Mouse (Mus musculus) intestine, embryonic 14.5 days (tissue): ENCODE results near the gene Mup4. TPM values are rescaled to one million over a fixed set of nuclear protein-coding genes. Genes with fewer than 3 reads are reported as not detected.
"Not testable (repeated sequence)": the region's sequence is repeated elsewhere in the genome, so short reads cannot be mapped to it uniquely, and the experiment has no call there.

Experiments used
- ATAC-seq: fragments of 200-750 bp; cut with Nextera tagmentation; replicated peaks from 2 replicates; pipeline ENCODE4 v1.8.0; 2017; ENCODE audit warnings: low read depth, moderate number of reproducible peaks, moderate TSS enrichment, moderate library complexity; ENCODE audit not compliant: low FRiP score, low TSS enrichment
- DNase-seq: peaks from one replicate; pipeline ENCODE4 v3.0.0-alpha.2; 2018; ENCODE audit warnings: low spot score
- H3K27ac ChIP-seq: fragments of 300-500 bp; sonication (generic); 2 replicates; pipeline ENCODE4 v1.5.1; 2014; ENCODE audit warnings: low read depth, mild to moderate bottlenecking, control low read depth
- H3K27me3 ChIP-seq: fragments of 300-500 bp; sonication (generic); replicated peaks from 2 replicates; pipeline ENCODE4 v1.6.1; 2014; ENCODE audit warnings: low read length, control low read depth; ENCODE audit not compliant: control insufficient read depth, insufficient read depth
- H3K36me3 ChIP-seq: fragments of 300-500 bp; sonication (generic); 2 replicates; pipeline ENCODE4 v1.6.1; 2014; ENCODE audit warnings: low read length, control low read depth; ENCODE audit not compliant: control insufficient read depth, insufficient read depth
- H3K4me1 ChIP-seq: fragments of 300-500 bp; sonication (generic); replicated peaks from 2 replicates; pipeline ENCODE4 v1.6.1; 2014; ENCODE audit warnings: low read length, control low read depth, mixed read lengths; ENCODE audit not compliant: control insufficient read depth, insufficient read depth
- H3K4me2 ChIP-seq: fragments of 300-500 bp; sonication (generic); 2 replicates; pipeline ENCODE4 v1.6.1; 2014; ENCODE audit warnings: low read length
- H3K4me3 ChIP-seq: fragments of 300-500 bp; sonication (generic); 2 replicates; pipeline ENCODE4 v1.5.1; 2014; ENCODE audit warnings: low read depth, low read length, control low read depth, mixed read lengths
- H3K9ac ChIP-seq: fragments of 300-500 bp; sonication (generic); 2 replicates; pipeline ENCODE4 v1.6.1; 2014; ENCODE audit warnings: mild to moderate bottlenecking, low read length
- H3K9me3 ChIP-seq: fragments of 300-500 bp; sonication (generic); 2 replicates; pipeline ENCODE4 v1.6.1; 2016; ENCODE audit warnings: low read length, control low read depth; ENCODE audit not compliant: control insufficient read depth
- WGBS: fragments of 180-500 bp; shearing (Covaris S2); extraction: QIAGEN DNeasy Blood & Tissue Kit; methylation state at CpG from one replicate; pipeline ENCODE4 v1.1.7; 2014; 5-methylcytosine and 5-hydroxymethylcytosine counted together
- polyA plus RNA-seq: library from polyadenylated mRNA; unstranded; fragments of >200 nt; fragmentation: Nextera tagmentation; extraction: Ambion mirVana; gene quantifications from 2 replicates; pipeline ENCODE4 v1.2.1, GENCODE M21; 2014

Gene Mup4
- not detected in 2 replicates for polyA plus RNA-seq

- Histone ChIP-seq H3K4me2 (no peak within 1 kb of the TSS), H3K27me3 (no peaks in the 10 kb centered on the region), H3K4me3 (no peak within 1 kb of the TSS), H3K4me1 (no peaks in the 10 kb centered on the region), H3K36me3 (no peaks in the 10 kb centered on the region), H3K27ac (no peak within 1 kb of the TSS), H3K9ac (no peak within 1 kb of the TSS), H3K9me3 (no peaks in the 10 kb centered on the region)
- ATAC-seq (no peak), DNase-seq (no peak)
- WGBS: 65% methylated on average over 3 of the region's 3 CpGs
Observed at GRCm38 (mm10) chr4:59960610-59961009, at the start of gene Mup4. Gene Mup4, minus strand, starts transcription at chr4:59960710.

GRCm38 (mm10) chr4:59997894-59998293, 37.4 kb upstream of the Mup4 start:
- not testable (repeated sequence) for H3K4me3 ChIP-seq, ATAC-seq, H3K9me3 ChIP-seq, H3K9ac ChIP-seq, H3K27me3 ChIP-seq, H3K4me2 ChIP-seq, H3K36me3 ChIP-seq, H3K4me1 ChIP-seq, DNase-seq, H3K27ac ChIP-seq

- H3K27ac ChIP-seq: no peak within 1 kb of the TSS
- no peaks in the 10 kb centered on the region for H3K9me3 ChIP-seq
- no peaks in the 10 kb centered on the region for H3K27me3 ChIP-seq
- H3K4me1 ChIP-seq: no peaks in the 10 kb centered on the region
- no peak within 1 kb of the TSS for H3K9ac ChIP-seq
- no peak within 1 kb of the TSS for H3K4me3 ChIP-seq
- 52% methylated on average over 3 of the region's 3 CpGs for WGBS
- H3K36me3 ChIP-seq: no peaks in the 10 kb centered on the region
- no peak for ATAC-seq
- DNase-seq: no peak
- H3K4me2 ChIP-seq: no peak within 1 kb of the TSS
Observed at GRCm38 (mm10) chr4:59963405-59964344, 3.2 kb upstream of the Mup4 start, which contains the start of gene Mup6. Gene Mup6, plus strand, starts transcription at chr4:59964294.

GRCm38 (mm10) chr4:59937543-59937942, 23.0 kb downstream of the Mup4 start:
- WGBS: 65% methylated on average over 2 of the region's 2 CpGs
- Histone ChIP-seq H3K4me1 (no peaks in the 10 kb centered on the region), H3K4me2 (no peak overlapping the region), H3K27ac (no peak overlapping the region), H3K36me3 (no peaks in the 10 kb centered on the region), H3K9me3 (no peaks in the 10 kb centered on the region), H3K4me3 (no peak overlapping the region), H3K9ac (no peak overlapping the region), H3K27me3 (no peaks in the 10 kb centered on the region)
- no peak for ATAC-seq
- no peak for DNase-seq

GRCm38 (mm10) chr4:59932505-59933281, 27.8 kb downstream of the Mup4 start:
- WGBS: 55% methylated on average over 6 of the region's 6 CpGs
- Histone ChIP-seq H3K9ac (no peak overlapping the region), H3K27me3 (no peaks in the 10 kb centered on the region), H3K4me1 (no peaks in the 10 kb centered on the region), H3K4me2 (no peak overlapping the region), H3K36me3 (no peaks in the 10 kb centered on the region), H3K27ac (no peak overlapping the region), H3K9me3 (no peaks in the 10 kb centered on the region), H3K4me3 (no peak overlapping the region)
- DNase-seq (peak; percentile 58), ATAC-seq (peak; percentile 73)

- Histone ChIP-seq H3K27ac (no peak overlapping the region), H3K4me1 (no peaks in the 10 kb centered on the region), H3K9me3 (no peaks in the 10 kb centered on the region), H3K36me3 (no peaks in the 10 kb centered on the region), H3K9ac (no peak overlapping the region), H3K27me3 (no peaks in the 10 kb centered on the region), H3K4me2 (no peak overlapping the region), H3K4me3 (no peak overlapping the region)
- 23% methylated on average over 6 of the region's 6 CpGs for WGBS
- ATAC-seq: 0 out of 2 replicates have a peak, but pooled peaks have one; percentile 45
- DNase-seq: no peak
Observed at GRCm38 (mm10) chr4:59928347-59928746, 32.2 kb downstream of the Mup4 start.

- no peak for ATAC-seq
- DNase-seq: no peak
- WGBS: 73% methylated on average over 3 of the region's 3 CpGs
Observed at GRCm38 (mm10) chr4:59927666-59928065, 32.8 kb downstream of the Mup4 start.

GRCm38 (mm10) chr4:59925082-59925481, 35.4 kb downstream of the Mup4 start:
- Histone ChIP-seq H3K4me3 (no peak overlapping the region), H3K4me2 (no peak overlapping the region), H3K36me3 (no peaks in the 10 kb centered on the region), H3K9ac (no peak overlapping the region), H3K9me3 (no peaks in the 10 kb centered on the region), H3K4me1 (no peaks in the 10 kb centered on the region), H3K27me3 (no peaks in the 10 kb centered on the region), H3K27ac (no peak overlapping the region)
- ATAC-seq: no peak
- 90% methylated on average over 9 of the region's 9 CpGs for WGBS
- no peak for DNase-seq

More at GRCm38 (mm10) chr4:59927666-59928065, 32.8 kb downstream of the Mup4 start:
- no peaks in the 10 kb centered on the region for H3K36me3 ChIP-seq
- H3K4me1 ChIP-seq: no peaks in the 10 kb centered on the region
- no peaks in the 10 kb centered on the region for H3K9me3 ChIP-seq
- no peak overlapping the region for H3K9ac ChIP-seq
- H3K27ac ChIP-seq: no peak overlapping the region
- H3K4me2 ChIP-seq: no peak overlapping the region
- H3K4me3 ChIP-seq: no peak overlapping the region
- no peaks in the 10 kb centered on the region for H3K27me3 ChIP-seq
